Mouse (Mus musculus) thymus, postnatal 14 days (tissue): ENCODE results near the gene Dync2li1.
A peak's percentile ranks its signal among the peaks of the same experiment; 100 is the strongest.

Experiments
- DNase-seq: peaks from one replicate; pipeline ENCODE4 v3.0.0; 2021

The Dync2li1 gene

GRCm38 (mm10) chr17:84626276-84626856 is at the start of gene Dync2li1:
TSS of gene Dync2li1 (plus strand) at chr17:84626496.
- DNase-seq, result peak; percentile 87

- DNase-seq, result no peak
Observed at GRCm38 (mm10) chr17:84576621-84577293, 49.5 kb upstream of the Dync2li1 start.

GRCm38 (mm10) chr17:84579249-84579648 is 47.0 kb upstream of the Dync2li1 start:
- DNase-seq, result no peak

DNA sequence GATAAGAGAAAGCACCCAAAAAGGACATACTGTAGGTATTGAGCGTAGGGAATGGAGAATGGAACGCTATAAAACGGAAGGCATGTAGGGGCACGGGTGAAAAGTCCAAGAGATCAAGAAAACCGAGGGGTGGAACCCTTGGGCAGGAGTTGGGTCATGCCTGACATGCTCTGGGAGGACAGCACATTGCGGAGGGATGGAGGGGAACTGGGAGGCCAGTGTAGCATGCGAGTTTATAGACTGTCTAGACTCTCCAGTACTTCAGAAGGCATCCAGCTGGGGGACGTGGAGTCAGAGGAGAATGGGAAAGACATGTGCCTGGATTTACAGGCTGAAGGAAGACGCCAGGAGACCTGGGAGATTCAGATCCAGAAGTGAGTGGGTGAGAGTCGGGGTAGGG is 46.5 kb upstream of the Dync2li1 start:
- no peak for DNase-seq

DNA sequence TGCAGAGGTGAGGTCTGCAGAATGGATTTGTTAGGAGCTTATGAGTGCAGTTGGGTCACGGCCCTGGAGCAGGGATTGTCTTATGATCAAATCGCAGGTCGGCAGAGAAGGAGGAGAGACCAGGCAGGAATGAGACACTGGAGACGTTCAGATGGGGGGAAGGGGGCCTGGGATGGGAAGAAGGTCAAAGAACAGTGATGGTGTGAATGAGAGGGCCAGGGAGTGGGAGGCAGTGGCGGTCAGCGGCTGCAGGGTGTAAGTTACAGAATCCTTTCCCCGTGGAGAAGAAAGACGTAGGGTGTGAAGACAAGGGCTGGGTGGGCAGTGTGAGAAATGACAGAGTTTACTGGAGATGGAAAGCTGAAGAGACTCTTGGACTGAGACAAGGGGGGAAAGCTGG is 45.5 kb upstream of the Dync2li1 start:
- DNase-seq, result no peak

DNA sequence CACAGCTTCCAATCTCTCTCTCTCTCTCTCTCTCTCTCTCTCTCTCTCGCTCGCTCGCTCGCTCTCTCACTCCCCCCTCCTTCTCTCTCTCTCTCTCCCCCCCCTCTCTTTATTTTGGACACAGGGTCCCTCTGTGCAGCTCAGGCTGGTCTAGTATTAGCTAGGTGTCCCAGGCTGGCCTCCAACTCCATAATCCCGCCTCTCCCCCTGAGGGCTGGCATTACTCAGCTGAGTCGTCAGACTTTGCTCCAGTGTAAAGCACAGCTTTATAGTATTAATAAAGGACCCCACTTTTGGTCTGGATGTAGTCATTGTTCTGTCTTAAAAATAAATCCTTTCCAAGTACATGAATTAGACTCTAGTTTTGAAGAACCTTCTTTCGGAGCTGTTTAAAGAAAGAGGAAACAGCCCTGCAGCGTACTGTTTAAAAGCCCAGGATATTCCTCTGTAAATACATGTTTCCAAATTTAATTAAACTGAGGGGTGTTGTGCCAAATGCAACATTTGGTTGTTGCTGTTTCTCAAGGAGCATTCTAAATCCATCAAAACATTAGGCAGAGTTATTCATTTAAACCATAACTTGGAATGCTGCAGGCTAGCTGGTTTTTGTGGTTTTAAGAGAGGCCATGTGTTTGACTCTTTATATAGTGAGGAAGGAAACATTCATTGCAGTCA is 44.4 kb upstream of the Dync2li1 start:
- no peak for DNase-seq

GRCm38 (mm10) chr17:84584107-84584506 is 42.2 kb upstream of the Dync2li1 start:
- DNase-seq, result no peak

- no peak for DNase-seq
Observed at GRCm38 (mm10) chr17:84585104-84585503, 41.2 kb upstream of the Dync2li1 start.

DNA sequence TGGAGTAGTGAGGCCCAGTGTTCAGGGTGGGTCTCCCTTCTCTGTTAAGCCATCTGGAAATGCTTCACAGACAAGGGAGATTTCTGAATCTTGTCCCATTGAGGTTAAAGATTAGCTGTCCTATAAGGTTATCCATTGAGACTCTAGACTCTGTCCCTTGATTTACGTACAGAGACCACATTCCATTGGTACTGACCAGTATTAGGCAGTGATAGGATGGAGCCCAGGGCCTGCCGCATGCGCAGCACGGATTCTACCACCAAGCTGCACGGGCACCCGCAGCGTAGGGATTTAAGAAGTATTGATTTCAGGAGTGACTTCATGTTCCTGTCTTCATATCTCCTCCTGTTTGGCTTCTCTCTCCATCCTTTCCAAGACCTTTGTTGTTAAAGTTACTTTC is 36.2 kb upstream of the Dync2li1 start:
- no peak for DNase-seq

- no peak for DNase-seq
Observed at GRCm38 (mm10) chr17:84591431-84592150, 34.7 kb upstream of the Dync2li1 start.

DNA sequence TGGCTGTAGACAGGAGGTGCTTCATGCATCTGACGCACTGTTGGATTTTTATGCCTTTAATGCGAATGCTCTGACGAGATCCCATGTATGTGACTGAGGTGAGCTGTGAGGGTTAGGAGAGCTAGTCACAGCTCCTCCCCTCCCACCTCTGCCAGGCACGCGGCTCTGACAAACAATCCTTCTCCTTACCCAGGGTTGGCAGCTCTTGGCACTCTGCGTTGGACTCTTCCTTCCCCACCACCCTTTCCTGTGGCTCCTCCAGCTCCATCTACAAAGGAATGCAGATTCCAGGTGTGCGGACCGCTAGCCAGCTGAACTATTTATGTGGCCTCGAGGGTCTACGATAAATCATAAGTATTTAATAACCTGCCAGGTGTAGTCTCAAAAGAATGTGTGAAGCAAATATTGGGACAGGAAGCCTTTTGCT is 30.3 kb upstream of the Dync2li1 start:
- no peak for DNase-seq

DNA sequence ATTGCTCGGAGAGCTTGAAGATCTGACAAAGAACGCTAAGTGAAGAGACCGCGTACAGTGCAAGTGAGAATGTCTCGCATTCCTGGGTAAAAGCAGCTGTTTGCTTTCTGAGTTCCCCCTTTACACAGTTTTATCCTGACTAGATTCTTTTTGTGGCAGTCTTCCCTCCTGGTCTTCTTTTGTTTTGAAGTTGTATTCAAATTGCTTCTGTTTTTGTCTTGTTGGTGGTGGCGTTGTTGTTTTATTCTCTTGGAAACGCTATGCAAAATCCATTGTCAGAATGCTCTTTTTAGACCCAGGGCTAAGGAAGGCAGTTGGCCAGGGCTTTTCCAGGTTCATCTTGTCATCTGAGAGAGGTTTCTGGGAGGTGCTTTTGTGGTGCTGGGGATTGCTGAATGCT is 29.8 kb upstream of the Dync2li1 start:
- no peak for DNase-seq

DNA sequence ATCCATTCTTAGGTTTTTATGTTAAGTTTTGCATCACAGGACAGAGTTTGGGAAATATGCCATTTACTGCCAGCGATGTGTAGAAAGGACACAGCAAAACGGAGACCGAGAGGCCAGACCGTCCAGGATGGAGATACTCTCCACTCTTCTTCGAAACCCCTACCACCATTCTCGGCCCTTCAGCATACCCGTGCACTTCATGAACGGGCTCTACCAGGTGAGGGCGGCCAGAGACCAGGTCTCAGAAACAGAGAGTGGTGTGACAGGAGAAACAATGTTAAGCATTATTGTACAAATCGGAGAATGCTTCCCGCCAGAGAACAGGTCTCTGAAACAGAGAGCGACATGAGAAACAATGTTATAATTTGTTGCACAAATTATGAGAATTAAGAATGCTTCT is 28.4 kb upstream of the Dync2li1 start:
- no peak for DNase-seq

GRCm38 (mm10) chr17:84598928-84599327 is 27.4 kb upstream of the Dync2li1 start:
- DNase-seq, result no peak

- no peak for DNase-seq
Observed at GRCm38 (mm10) chr17:84600051-84600983, 26.0 kb upstream of the Dync2li1 start.

- no peak for DNase-seq
Observed at GRCm38 (mm10) chr17:84601805-84602204, 24.5 kb upstream of the Dync2li1 start.

GRCm38 (mm10) chr17:84603202-84603627 is 23.1 kb upstream of the Dync2li1 start:
- DNase-seq, result no peak

GRCm38 (mm10) chr17:84603709-84604420 is 22.4 kb upstream of the Dync2li1 start:
- DNase-seq, result no peak

GRCm38 (mm10) chr17:84606976-84607375 is 19.3 kb upstream of the Dync2li1 start:
- no peak for DNase-seq

DNA sequence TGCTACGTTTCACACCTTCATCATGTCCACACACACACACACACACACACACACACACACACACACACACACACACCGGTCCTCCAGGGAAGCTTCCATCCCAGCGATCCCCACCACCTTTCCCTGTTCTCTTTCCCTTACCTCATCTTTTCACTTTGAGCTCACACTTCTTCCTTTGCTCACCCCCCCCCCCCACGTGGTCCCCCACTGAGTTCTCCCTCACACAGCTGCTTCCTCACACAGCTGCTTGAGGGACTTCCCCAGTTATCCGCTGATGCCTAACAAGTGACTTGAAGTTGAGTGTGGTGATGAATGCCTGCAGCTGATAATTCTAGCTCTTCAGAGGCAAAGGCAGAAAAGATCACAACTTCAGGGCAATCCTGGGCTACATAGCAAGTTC is 18.7 kb upstream of the Dync2li1 start:
- DNase-seq, result no peak

DNA sequence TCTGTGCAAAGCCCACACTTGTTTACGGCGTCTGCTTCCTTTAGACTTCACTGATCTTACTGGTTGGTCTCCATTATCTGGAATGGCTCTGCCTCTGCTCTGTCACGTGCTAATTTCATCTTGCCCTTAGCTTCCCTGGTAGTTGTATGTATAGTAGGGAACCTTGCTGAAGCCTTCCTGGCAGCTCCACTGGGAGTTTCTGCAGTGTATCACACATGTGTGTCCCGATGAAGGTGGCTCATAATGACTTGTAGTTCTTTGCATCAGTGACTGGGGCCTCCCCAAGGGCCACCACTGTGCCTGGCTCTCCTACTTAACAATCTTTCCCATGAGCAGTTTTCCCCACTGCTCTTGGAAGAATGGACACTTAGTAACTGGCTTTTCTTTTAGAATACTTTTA is 17.7 kb upstream of the Dync2li1 start:
- DNase-seq, result no peak

DNA sequence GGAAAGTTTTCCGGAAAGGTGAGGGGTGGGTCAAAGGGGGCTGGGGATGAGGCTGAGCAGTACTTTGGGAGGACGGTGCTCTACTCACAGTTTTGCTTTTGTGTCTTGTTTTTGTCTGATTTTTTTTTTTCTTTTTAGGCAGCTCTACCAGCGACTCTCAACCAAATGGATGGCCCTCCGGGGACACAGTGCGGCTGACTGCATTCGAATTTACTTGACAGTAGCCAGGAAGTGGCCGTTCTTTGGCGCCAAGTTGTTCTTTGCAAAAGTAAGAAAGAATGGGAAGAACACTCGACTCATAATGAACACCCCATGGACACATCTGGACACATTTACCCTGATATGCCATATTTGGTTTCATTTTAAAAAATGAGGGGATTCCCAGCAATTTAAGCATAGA is 14.8 kb upstream of the Dync2li1 start:
- DNase-seq, result no peak
